Mouse (Mus musculus) retina, postnatal 7 days (tissue): ENCODE measurements around the gene Gjb5.

Experiments
- DNase-seq: peaks from one replicate; pipeline ENCODE4 v3.0.0-alpha.2; 2012; ENCODE audit warnings: low read depth, low spot score

Gene Gjb5

DNA sequence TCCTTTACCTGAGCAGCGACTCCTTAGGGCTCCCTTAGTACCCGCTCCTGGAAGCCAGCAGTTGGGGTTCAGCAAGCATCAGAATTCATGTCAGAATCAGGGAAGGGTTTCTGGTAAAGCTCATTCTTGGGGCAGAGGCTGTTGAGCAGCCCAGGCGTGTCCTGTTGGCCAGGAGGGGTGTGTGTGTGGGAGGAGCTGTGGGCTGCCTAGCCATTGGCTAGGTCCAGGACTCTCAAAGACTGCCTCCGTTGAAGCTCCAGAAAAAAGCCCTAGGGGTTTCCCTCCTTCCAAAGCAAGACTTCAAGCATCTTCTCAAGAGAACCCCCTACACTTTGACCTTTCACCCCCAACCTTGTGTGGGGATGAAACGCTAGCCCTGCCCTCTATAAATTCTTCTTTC lies at the start of gene Gjb5:
Gene Gjb5, minus strand, starts transcription at position 164 of the 400 bp plus-strand sequence.
- DNase-seq, result no peak

DNA sequence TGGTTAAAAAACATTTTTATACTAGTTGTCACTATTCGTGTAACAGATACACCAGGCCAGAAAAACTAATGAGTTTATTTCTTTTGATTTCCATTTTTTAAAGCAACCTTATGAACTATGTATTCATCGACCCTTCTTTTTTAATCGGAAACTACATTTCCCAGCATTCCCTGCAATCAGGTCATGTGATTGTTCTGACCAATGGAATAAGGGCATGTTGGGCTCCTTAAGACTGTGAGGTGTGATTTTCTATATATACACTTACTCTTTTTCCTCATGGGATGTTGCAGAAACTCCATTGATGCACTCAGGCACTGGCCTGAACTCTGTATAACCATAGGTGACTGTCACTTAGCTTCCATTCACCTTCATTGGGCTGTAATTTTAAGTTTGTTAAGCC lies 44.6 kb upstream of the Gjb5 start:
- DNase-seq, result no peak

DNA sequence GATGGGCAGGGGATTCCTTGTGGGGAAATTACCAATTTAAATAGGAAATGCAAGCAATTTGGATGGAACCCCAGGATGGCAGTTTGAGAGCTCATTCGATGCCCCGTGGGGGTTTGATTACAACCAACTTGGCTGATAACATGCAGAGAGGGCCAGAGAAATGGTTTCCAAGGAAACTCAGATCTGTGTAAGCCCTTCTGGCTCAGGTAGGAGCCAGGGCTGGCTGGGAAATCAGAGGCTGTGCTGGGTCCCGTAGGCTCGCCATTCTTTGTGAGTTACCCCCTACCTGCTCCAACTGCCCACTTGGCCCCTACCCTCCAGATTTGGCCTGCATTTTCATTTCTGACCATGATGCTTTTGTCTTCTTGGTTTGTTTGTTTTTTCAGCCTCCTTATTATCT lies 44.2 kb upstream of the Gjb5 start:
- no peak for DNase-seq

DNA sequence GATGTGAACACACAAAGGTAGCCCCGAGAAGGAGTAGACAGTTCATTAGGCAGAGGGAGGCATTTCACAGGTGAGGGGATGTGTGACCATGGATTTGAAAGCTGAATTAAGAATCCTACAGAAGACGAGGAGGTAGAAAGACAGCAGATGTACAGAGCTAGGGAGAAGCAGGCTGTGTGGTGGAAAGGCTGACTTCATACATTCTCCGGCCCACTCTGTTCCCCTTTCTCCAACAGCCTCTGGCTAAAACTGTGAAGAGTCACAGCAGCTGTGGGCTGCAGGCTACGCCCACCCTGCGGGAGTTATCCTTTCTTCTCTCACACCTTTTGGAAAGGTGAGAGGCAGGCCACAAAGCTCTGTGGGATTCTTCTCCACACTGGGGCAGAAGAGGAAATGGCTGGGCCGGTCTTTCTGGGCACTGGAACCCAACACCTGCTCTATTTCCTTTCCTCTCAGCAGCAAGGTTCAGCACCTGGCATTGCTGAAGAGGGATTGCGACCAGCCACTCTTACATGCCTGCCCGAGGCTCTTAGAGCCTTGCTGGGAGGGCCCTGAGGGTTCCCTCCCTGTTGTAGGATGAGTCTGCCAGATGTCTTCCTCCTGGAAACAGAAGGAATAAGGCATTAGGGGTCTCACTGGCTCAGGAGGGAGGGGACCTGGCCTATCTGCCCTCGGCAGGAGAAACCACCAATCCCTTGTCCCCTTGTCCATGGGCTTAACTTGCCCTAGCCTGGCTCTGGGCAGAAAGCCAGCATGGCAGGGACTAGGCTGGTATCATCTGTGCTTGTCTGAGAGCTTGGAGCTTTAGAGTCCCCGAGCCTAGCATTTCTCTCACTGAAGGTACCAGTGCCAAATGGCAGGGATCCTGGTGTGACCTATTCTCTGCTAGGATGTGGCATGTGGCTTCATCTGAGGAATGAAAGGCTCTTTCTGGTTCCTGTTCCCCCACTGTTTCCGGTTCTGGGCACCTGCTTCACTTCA lies 42.5 kb upstream of the Gjb5 start:
- DNase-seq, result peak; percentile 43

DNA sequence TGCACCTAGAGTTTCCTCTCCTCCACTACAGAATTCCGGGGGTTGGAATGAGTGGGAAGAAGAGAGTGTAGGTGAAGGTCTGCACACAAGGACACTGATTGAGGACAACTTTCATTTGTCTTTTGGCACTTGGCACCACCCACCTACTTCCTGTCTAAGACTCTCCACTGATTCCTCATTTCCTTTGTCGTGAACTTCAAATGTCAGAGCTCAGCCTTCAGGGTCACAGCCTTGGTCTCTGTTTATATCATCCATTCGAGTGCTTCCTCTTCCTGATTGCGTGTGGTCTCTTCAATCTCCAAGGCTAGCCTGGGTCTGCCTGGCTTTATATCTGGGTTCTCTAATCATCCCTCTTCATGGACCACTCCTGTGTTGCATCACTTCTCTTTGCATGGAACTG lies 37.6 kb upstream of the Gjb5 start:
- DNase-seq, result no peak

DNA sequence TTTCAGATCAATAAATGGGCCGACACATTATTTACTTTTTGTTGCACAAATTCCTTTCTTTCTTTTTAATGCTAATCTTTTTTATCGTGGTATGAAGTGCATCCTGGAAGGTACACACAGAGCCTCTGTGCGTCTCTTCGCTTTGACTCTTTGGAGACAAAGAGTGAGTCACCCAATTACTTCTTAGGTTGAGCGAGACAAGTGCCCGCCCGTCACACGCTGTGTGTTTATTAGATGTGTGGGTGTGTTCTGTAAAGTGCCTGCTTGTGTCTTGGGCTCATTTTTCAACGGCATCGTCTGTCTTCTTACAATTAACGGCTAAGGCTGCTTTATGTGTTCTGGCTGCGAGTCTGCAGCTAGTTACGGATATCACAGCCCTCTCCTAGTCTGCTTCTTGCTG lies 31.7 kb upstream of the Gjb5 start:
- DNase-seq, result no peak

DNA sequence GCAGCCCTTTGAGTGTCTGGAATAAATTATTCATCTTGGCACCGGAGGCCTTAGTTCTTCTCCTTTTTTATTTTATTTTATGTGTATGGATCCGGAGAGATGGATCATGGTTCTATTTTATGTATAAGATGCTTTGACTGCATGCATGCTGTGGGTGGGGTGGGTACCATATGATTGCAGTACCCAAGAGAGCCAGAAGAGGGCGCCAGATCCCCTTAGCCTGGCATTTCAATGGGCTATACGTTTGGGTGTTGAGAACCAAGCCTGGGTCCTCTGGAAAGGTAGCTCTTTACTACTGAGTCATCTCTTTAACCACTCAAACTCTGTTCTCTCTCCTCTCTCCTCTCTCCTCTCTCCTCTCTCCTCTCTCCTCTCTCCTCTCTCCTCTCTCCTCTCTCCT lies 19.4 kb upstream of the Gjb5 start:
- no peak for DNase-seq

DNA sequence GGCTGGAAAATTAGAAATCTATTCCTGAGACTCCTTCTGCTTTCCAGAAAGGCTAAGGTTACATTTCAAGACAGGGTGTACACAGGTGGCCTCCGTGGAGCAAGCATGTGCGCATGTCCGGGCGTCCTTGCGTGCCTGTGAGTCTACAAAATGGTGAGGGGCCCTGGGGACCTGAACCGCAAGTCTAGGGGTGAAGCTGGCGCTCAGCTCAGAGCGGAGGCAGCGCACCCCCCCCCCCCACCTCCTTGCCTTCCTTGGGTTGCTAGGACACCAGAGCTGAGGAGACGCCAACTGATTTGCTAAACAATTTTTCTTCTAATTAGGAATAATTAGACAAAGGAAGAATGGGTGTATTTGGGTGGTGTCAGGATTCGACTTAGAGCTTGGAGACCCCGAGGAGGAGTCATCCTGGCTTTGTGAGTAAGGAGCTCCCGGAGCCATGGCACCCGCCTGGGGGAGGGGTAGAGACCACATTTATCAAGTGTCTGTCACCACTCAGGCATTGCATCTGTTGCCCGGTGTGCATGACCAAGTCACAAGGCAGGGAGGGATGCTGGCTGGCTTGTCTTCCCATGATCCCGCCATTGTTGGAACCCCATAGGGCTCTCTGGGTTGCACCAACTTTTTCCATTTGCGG lies 17.7 kb upstream of the Gjb5 start:
- no peak for DNase-seq

DNA sequence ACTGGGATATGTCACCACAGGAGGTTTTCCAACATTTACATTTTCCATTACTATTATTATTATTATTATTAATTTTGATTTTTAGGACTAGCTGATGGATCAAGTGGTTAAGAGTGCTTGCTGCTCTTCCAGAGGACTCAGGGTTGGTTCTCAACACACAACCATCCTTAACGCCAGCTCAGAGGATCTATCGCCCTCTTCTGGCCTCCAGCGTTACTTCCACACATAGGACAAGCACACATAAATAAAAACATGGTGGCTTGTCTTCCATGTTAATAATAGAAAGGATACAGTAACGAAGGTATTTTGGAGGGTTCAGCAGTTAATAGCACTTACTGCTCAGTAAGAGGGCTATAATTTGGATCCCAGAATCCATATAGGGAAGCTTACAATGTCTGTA lies 16.7 kb upstream of the Gjb5 start:
- DNase-seq, result no peak

DNA sequence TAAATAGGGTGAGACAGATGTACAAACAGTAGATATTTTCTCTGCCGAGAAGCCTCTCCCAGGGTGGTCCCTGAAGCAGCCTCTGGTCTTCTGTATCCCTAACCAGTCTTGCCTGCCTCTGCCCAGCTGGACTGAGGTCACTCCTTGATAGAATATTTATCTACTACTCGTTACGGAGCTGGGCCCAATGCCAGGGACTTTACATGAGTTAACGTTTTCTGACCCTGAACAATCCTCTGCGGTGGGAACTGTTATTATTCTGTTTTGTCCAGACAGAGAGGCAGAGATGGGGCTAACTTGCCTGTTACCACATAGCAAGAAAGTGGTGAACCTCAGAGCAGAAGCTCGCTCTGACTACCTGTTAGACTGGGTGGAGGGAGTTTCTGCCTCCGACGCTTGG lies 15.5 kb upstream of the Gjb5 start:
- DNase-seq, result no peak

DNA sequence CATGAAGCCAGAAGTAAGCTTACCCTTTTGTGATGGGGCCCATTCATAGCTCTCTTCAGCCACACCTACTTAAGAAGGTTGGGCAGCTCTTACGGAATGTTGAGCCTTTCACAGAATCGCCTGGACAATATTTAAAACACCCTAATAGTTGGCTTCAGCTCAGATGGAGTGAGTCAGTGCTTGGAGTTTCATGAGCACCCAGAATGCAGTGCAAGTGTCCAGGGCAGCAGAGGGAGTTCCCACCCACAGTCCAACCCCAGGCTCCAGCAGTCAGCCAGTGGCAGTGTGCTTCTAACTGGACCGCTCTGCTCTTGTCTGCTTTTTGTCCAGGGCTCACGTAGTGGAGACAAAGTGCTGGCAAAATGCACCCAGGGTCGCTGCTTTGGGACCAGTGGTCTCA lies 13.6 kb upstream of the Gjb5 start:
- no peak for DNase-seq

DNA sequence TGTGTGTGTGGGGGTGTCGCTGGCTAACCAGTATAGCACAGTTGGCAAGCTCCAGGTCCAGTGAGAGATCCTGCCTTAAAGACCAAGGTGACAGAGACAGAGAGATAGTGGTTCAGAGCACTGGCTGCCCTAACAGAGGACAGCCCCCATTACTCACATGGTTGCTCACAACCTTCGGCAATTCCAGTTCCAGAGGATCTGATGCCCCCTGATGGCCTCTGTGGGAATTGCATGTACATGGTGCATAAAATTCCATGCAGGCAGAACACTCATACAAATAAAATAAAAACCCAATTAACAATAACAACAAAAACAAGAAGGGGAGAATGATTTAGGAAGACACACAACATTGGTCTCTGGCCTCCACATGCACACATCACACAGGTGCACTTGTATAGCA lies 12.5 kb upstream of the Gjb5 start:
- no peak for DNase-seq

DNA sequence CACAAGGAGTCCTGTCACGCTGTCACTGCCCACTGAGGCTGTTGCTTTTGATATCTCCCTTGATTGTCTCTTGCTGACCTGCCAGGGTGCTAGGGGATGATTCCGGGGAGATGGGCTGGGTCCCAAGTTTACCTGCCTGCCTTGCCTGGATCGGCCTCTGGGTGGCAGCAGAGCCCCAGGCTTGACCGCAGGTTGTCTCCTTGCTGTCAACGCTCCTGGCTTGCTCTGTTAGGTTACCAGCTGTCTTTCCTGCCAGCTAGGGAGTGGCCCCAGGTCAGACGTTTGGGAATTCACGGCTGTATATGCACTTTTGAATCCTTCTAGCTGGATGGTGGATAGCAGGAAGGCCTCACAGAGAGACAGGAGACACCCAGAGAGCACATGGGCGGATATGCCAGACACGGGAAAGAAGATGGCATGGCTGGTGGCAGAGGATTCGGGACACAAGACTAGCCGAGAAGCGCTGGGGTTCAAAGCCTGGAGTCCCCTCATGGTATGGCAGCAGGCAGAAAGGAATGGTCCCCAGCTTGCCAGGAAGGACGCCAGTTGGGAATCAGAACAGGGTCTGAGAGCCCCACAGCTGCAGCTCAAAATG lies 10.5 kb upstream of the Gjb5 start:
- peak; percentile 53 for DNase-seq

DNA sequence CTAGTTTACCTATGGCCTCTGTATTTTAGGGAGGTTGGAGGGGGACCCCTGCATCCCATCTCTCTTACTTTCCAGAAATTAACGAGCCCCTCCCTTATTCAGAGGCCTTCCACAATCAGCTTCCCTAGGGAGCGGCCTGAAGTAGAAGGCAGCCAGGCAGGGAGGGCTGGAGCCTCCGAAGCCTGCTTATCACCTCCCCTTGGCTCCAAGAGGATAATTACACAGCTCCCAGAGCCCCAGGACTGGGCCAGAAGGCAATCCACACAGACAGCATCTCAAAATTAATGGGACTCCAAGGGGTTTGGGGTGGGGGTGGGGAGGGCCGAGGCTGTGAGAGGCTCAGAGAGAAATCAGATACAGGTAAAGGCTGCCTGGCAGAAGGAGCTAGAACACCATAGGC lies 7.9 kb upstream of the Gjb5 start:
- no peak for DNase-seq

DNA sequence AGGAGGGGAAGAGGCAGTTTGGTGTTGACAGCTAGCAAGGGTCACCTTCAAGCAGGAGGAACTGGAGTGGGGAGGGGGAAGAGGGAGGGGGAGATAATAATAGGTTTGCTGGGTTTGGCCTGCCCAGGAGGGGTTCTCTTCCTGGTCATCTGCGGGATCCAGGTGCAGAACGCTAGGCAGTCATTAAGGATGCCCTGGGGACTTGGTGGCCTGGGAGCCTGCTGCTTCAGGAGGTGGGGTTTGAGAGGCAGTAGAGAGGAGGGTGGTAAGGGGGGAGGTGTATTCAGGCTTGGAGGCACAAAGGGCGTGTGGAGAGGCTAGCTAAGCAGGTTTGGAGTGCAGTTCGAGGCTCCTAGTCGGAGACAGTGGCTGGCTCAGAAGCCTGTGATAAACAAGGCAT lies 7.5 kb upstream of the Gjb5 start:
- DNase-seq, result no peak

DNA sequence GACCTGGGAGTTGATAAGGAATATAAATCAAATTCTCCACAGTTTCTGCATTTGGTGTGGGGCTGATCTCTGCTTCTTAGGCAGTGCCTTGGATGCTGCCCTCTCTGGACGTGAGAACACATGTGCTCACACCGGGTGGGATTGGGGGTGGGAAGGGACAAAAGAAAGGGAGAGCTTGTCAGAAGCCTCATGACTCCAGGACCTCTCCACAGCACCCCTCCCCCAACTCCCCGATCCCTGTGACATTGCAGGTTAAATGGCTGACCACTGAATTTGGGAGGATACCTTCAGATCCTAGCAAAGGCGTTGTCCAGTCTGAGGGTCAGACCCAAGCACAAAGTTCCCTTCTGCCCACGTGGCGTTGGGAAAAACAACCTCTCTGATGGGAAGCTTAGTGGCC lies 6.5 kb upstream of the Gjb5 start:
- DNase-seq, result no peak

DNA sequence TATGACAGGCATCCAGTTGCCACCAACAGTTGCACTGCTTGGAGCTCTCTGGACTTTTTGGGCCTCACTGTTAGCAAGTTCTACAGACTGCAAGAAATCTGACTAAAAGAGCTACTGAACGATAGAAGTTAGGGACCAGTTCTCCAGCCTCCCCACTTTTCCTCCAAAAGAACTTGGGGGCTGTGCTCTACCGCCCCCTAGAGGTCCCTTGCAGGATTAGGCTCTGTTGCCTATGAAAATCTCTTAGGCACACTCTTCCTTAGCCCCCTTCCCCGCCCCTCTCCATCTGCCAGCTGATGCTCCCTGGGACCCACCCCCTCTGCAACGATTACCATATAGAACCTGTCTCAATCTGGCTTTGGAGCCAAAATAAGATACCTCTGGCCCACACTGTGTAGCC lies 5.3 kb upstream of the Gjb5 start:
- DNase-seq, result no peak

DNA sequence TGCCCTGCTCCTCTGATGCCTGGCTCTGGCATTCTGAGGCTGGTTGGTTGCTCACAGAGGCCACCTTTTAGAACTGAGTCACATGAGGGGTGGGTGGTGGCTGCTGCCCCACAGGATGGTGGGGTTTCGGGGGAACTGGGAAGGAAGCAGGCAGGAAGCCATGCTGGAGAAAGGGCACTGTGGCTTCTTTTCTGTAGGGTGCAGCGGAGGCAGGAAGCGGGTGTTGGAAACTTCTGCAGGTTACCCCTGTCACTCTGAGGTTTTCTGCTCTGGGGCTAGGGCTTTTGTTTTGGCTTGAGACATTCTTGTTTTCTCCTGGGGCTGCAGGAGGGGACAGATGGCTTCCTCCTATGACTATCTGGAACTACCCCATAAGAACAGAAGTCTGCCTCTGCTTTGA lies 4.5 kb upstream of the Gjb5 start:
- DNase-seq, result no peak

DNA sequence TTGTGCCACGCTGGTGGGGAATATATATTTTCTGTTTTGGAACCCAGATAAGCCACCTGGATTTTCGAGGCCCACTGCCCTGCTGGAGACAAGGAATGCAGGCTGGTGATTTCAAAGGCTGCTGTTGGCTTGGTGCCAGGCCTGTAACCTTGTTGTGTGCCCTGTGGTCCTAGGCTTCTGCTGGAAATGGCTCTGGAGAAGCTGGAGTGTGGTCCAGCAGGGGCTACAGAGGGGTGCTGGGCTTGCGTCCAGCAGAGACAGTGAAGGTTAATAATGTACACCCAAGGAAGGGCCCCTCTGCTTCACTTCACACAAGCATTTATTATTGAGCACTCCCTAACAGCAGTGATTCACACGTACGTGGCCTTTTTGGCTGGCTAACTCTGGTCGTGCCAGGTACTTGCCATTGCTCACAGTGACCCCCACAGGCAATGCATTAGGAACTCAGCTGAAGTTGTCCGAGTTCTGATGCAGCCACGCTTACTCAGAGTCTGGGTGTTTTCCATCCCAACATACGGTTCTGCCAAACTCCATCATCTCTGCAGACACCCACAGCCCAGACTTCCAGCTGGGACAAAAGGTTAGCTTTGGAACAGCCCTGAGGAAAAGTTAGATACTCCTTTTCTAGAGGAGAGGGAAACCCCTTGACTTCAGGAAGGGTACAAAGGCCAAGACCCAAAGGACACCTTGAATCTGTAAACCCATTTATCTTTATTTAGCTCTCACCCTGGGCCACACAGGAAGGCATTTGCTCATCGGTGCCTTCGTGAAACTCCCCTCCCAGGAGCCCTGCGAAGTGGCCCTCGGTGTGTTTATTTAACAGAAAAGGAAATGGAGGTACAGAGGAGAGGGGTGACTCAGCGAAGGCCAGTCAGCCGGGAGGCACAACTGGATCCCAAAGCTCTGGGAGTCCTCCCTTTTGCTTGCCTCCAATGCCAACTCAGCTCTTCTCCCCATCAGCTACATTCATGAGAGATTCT lies 3.2 kb downstream of the Gjb5 start:
- no peak for DNase-seq

DNA sequence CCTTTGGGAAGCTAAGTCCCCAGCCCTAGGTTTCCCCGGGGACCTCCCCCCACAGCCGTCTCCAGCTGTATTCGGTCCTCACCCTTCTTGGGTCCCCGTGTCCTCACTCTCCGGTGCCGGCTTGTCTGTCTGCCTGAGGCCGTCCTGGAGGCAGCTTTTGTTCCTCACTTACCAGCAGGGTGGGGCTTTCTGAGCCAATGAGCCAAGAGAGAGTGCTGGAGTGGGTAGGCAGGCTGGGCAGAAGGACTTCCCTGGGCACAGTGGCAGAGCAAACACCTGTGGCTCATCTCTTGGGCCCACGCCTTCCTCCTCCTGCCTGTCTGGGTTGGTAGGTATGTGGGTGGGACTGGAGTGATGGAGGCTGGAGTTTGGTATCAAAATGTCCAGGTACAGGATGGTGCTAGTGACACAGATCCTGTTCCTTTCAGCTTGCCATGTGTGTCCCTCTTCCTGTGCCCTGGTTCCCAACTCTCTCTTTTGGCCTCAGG lies 4.0 kb downstream of the Gjb5 start, which contains the start of gene Gjb4:
Gene Gjb4, minus strand, starts transcription at position 131 of the 488 bp plus-strand sequence.
- no peak for DNase-seq

DNA sequence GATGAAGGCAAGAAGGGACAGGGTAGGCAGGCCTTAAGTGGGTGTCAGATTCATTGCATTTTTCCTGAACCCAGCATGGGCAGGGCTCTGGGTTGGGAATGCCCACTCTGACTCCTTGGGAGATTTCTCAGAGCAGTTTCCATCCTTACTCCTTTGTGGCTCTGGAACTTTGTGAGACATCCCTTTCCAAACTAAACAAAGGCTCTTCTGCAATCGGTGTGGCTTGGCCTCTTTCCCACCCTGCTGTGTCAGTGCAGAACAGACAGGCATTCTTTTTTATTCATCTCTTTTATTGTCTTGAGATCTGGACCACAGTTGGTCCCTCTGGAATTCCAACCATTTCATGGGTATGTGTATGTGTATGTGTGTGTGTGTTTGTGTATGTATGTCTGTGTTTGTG lies 5.4 kb downstream of the Gjb5 start:
- no peak for DNase-seq
